Mouse (Mus musculus) lung, adult 2 months (tissue): ENCODE measurements at regions not wholly inside any gene's neighbourhood (a gene's known extent, or its start where the extent isn't known, plus 50 kb on each side); places are given as distances from the start of the nearest gene placed in this dataset.

Experiments
- CTCF ChIP-seq: fragments of 200-500 bp; IDR thresholded peaks from 2 replicates; pipeline ENCODE4 v1.5.1; 2011; ENCODE audit warnings: mild to moderate bottlenecking, low read length, control low read depth; ENCODE audit not compliant: insufficient read depth
- POLR2A ChIP-seq: fragments of 200-500 bp; IDR thresholded peaks from 2 replicates; pipeline ENCODE4 v1.6.1; 2011; ENCODE audit warnings: low read depth, mild to moderate bottlenecking, control low read depth, low read length, borderline replicate concordance; ENCODE audit errors: extremely low read depth

- no peak for TF ChIP-seq CTCF
- no peak for TF ChIP-seq POLR2A
These were observed 365.9 kb upstream of the Camk1g start for GRCm38 (mm10) chr1:193735949-193736518.
